In the genomic region with DNA sequence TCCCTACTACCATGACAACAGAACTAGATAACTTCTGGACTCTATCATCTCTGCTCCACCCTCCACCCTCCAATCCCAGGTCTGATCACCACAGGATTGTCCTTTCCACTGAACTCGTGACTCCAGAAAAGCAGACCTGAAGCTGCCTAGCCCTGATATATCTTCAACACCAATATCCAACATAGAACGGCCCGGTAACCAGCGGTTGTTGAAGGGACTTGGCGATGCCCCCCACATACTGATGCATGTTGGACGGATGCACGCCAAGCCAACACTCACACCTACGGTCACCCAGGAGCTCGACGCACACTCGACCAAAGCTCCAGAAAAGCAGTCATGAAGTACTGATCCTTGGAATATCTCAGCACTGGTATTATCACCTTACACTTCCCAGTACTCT, we compare ENCODE assay signal across 18 mouse cellular contexts. TPM values are rescaled to one million over a fixed set of nuclear protein-coding genes. Genes with fewer than 3 reads are reported as not detected.
DNase-seq lines count a peak whose midpoint lies in the region; ATAC-seq and TF ChIP-seq lines count a peak whose summit lies in the region.
"Had no signal": no experiment of that assay in that cellular context is flagged by ENCODE, and none has a peak within 500 bp of the region (broad histone marks: within the 10 kb centered on the region; RNA-seq: fewer than 3 reads in every experiment).

No protein-coding gene starts in this region.

- no peaks in the 10 kb centered on the region; the same call in 1 of the 2 replicates for H3K9me3 ChIP-seq in midbrain, embryonic 11.5 days (ENCODE audit: control insufficient read depth, low read length)
- H3K9me3 ChIP-seq in midbrain, embryonic 16.5 days (replicated peaks; ENCODE audit: control insufficient read depth, low read length, poor library complexity, severe bottlenecking): no peaks in the 10 kb centered on the region
- H3K9me3 ChIP-seq in liver, embryonic 14.5 days (ENCODE audit: control insufficient read depth, low read length): no peaks in the 10 kb centered on the region
- H3K9me3 ChIP-seq: embryonic facial prominence, embryonic 15.5 days; forebrain, embryonic 15.5 days; hindbrain, embryonic 15.5 days had no signal

- TF ChIP-seq POLR2A in bone marrow, adult 2 months (IDR thresholded peaks at IDR 0.05; ENCODE audit: borderline replicate concordance, control insufficient read depth, low read depth, low read length): no peak
- TF ChIP-seq POLR2A in small intestine, adult 2 months (IDR thresholded peaks at IDR 0.05; ENCODE audit: low read depth, low read length): no peak

- H3K27ac ChIP-seq in midbrain, embryonic 11.5 days (ENCODE audit: low read depth, low read length): no peak overlapping the region
- H3K27ac ChIP-seq in midbrain, embryonic 16.5 days (ENCODE audit: low read length): no peak overlapping the region
- no peak overlapping the region for H3K27ac ChIP-seq in bone marrow, adult 2 months (ENCODE audit: control insufficient read depth, insufficient read depth, low read depth, low read length, poor library complexity)
- H3K27ac ChIP-seq in liver, embryonic 14.5 days: no peak overlapping the region
- H3K27ac ChIP-seq in small intestine, adult 2 months (ENCODE audit: insufficient read depth, low read depth, low read length): no peak overlapping the region
- H3K27ac ChIP-seq: embryonic facial prominence, embryonic 15.5 days; forebrain, embryonic 15.5 days; heart, embryonic 13.5 days; hindbrain, embryonic 15.5 days had no signal

- WGBS in midbrain, embryonic 11.5 days: 90% methylated on average over 11 of the region's 11 CpGs
- WGBS in midbrain, embryonic 16.5 days: 89% methylated on average over 11 of the region's 11 CpGs
- 66% methylated on average over 11 of the region's 11 CpGs for WGBS in bone marrow, adult 2 months
- WGBS in liver, embryonic 14.5 days (ENCODE audit: insufficient replicate concordance): 73% methylated on average over 11 of the region's 11 CpGs
- 82% methylated on average over 11 of the region's 11 CpGs for WGBS in small intestine, adult 2 months

- TF ChIP-seq EP300 in liver, embryonic 14.5 days (IDR thresholded peaks at IDR 0.05; ENCODE audit: low read depth): no peak

- H3K36me3 ChIP-seq in midbrain, embryonic 11.5 days (ENCODE audit: control insufficient read depth, insufficient read depth, low read length): no peaks in the 10 kb centered on the region
- no peaks in the 10 kb centered on the region for H3K36me3 ChIP-seq in midbrain, embryonic 16.5 days (ENCODE audit: control insufficient read depth, insufficient read depth, low read length)
- no peaks in the 10 kb centered on the region for H3K36me3 ChIP-seq in liver, embryonic 14.5 days (replicated peaks; ENCODE audit: control insufficient read depth, insufficient read depth, low read depth)
- no peaks in the 10 kb centered on the region for H3K36me3 ChIP-seq in small intestine, adult 2 months (ENCODE audit: control insufficient read depth, insufficient read depth, low read length)
- H3K36me3 ChIP-seq: embryonic facial prominence, embryonic 15.5 days; forebrain, embryonic 15.5 days; heart, embryonic 13.5 days; hindbrain, embryonic 15.5 days had no signal

- no peak overlapping the region for H3K4me3 ChIP-seq in midbrain, embryonic 11.5 days (ENCODE audit: low read depth, low read length)
- no peak overlapping the region for H3K4me3 ChIP-seq in midbrain, embryonic 16.5 days (ENCODE audit: low read depth, low read length)
- H3K4me3 ChIP-seq in bone marrow, adult 2 months (replicated peaks; ENCODE audit: control insufficient read depth, low read depth, low read length): peak overlapping the region; percentile 82
- no peak overlapping the region for H3K4me3 ChIP-seq in liver, embryonic 14.5 days (ENCODE audit: insufficient read depth in 1 of 2, low read depth in 2 of 2, low read length in 2 of 2)
- peak overlapping the region; percentile 32 for H3K4me3 ChIP-seq in small intestine, adult 2 months (ENCODE audit: low read depth, low read length)
- H3K4me3 ChIP-seq: embryonic facial prominence, embryonic 15.5 days; forebrain, embryonic 15.5 days; heart, embryonic 13.5 days; hindbrain, embryonic 15.5 days had no signal

- peaks cover 11% of the 10 kb centered on the region for H3K4me1 ChIP-seq in midbrain, embryonic 11.5 days (ENCODE audit: control insufficient read depth, insufficient read depth, low read length)
- H3K4me1 ChIP-seq in midbrain, embryonic 16.5 days (ENCODE audit: control insufficient read depth, insufficient read depth, low read length): peaks cover 19% of the 10 kb centered on the region
- peaks cover 6% of the 10 kb centered on the region for H3K4me1 ChIP-seq in bone marrow, adult 2 months (ENCODE audit: control insufficient read depth, insufficient read depth, low read length)
- peaks cover 0 to 2% of the 10 kb centered on the region in 2 experiments; a peak in 1 of 4 replicates for H3K4me1 ChIP-seq in liver, embryonic 14.5 days (replicated peaks; ENCODE audit: control insufficient read depth in 2 of 2, insufficient read depth in 2 of 2, low read length in 1 of 2)
- H3K4me1 ChIP-seq in small intestine, adult 2 months (ENCODE audit: control insufficient read depth, insufficient read depth, insufficient read length, low read length): no peaks in the 10 kb centered on the region

- TF ChIP-seq CTCF in bone marrow, adult 2 months (IDR thresholded peaks at IDR 0.05; ENCODE audit: control insufficient read depth, insufficient read depth, low read length): no peak
- TF ChIP-seq CTCF in liver, embryonic 14.5 days (IDR thresholded peaks at IDR 0.05; ENCODE audit: low read depth): no peak
- no peak for TF ChIP-seq CTCF in small intestine, adult 2 months (IDR thresholded peaks at IDR 0.05; ENCODE audit: extremely low read depth, insufficient read length, insufficient replicate concordance, low read depth, low read length)

- no peak overlapping the region for H3K9ac ChIP-seq in midbrain, embryonic 11.5 days (ENCODE audit: low read length)
- no peak overlapping the region for H3K9ac ChIP-seq in midbrain, embryonic 16.5 days (ENCODE audit: low read depth, low read length)
- no peak overlapping the region for H3K9ac ChIP-seq in liver, embryonic 14.5 days (replicated peaks)
- H3K9ac ChIP-seq: embryonic facial prominence, embryonic 15.5 days; forebrain, embryonic 15.5 days; hindbrain, embryonic 15.5 days had no signal

- peak; percentile 4 for DNase-seq in midbrain, embryonic 11.5 days (ENCODE audit: low spot score, missing footprints)
- DNase-seq in liver, embryonic 14.5 days (ENCODE audit: low read depth in 3 of 3, low spot score in 3 of 3): no peak
- DNase-seq in ovary, postnatal 10 days (ENCODE audit: low spot score): no peak
- DNase-seq: adrenal gland, postnatal 36 days; cerebellum, adult 2 months; cerebellum, postnatal 14 days; embryo, embryonic 11 days; gastrocnemius, postnatal 36 days; heart, adult 11 months; heart, postnatal 36 days had no signal

- no peak overlapping the region for H3K4me2 ChIP-seq in midbrain, embryonic 11.5 days
- H3K4me2 ChIP-seq in midbrain, embryonic 16.5 days (ENCODE audit: low read length): no peak overlapping the region
- H3K4me2 ChIP-seq in liver, embryonic 14.5 days (ENCODE audit: low read depth): peak overlapping the region; percentile 18; the same call in 1 of the 2 replicates
- H3K4me2 ChIP-seq: embryonic facial prominence, embryonic 15.5 days; forebrain, embryonic 15.5 days; heart, embryonic 13.5 days; hindbrain, embryonic 15.5 days had no signal

- ATAC-seq in midbrain, embryonic 11.5 days (ENCODE audit: low FRiP score): no peak
- ATAC-seq in midbrain, embryonic 16.5 days: no peak
- no peak for ATAC-seq in liver, embryonic 14.5 days (ENCODE audit: insufficient read depth)
- no peak for ATAC-seq in erythroblast, adult 5-6 weeks (replicated peaks; ENCODE audit: low FRiP score, poor library complexity, severe bottlenecking)
- ATAC-seq: forebrain, embryonic 15.5 days had no signal

- peaks cover 30% of the 10 kb centered on the region for H3K27me3 ChIP-seq in midbrain, embryonic 11.5 days (ENCODE audit: control insufficient read depth, insufficient read depth, low read length)
- H3K27me3 ChIP-seq in midbrain, embryonic 16.5 days (ENCODE audit: control insufficient read depth, insufficient read depth, low read depth, low read length): no peaks in the 10 kb centered on the region; the same call in 1 of the 2 replicates
- H3K27me3 ChIP-seq in liver, embryonic 14.5 days (ENCODE audit: control insufficient read depth, insufficient read depth, low read length): peaks cover 26% of the 10 kb centered on the region
- peaks cover 16% of the 10 kb centered on the region; the same call in 1 of the 2 replicates for H3K27me3 ChIP-seq in small intestine, adult 2 months (ENCODE audit: control insufficient read depth, insufficient read depth, low read length)

RNA-seq across cellular contexts. Expression of a gene that starts 48.3 kb away (rescaled TPM):
- polyA plus RNA-seq in midbrain, embryonic 11.5 days (2014; fragmentation: Nextera tagmentation; extraction: Ambion mirVana): 26.6 and 31.3 TPM in 2 replicates
- polyA plus RNA-seq in midbrain, embryonic 16.5 days (2015; fragmentation: Nextera tagmentation; extraction: Ambion mirVana): 42.9 and 56.4 TPM in 2 replicates
- polyA plus RNA-seq in bone marrow, adult 2 months (2011; ENCODE audit: insufficient read depth, insufficient read length, low replicate concordance, missing spikeins): 7.8 and 16.8 TPM in 2 replicates
- 0.73 and 0.74 TPM in 2 replicates for polyA plus RNA-seq in liver, embryonic 14.5 days (2012; rRNA removed)
- 0.94 and 1.5 TPM in 2 replicates for polyA plus RNA-seq in liver, embryonic 14.5 days (2014; fragmentation: Nextera tagmentation; extraction: Ambion mirVana)
- 2.9 and 6.9 TPM in 2 replicates for polyA plus RNA-seq in small intestine, adult 2 months (2012; rRNA removed)
- 3.1 and 4.8 TPM in 2 replicates for total RNA-seq in erythroblast, adult 5-6 weeks (2015; ENCODE audit: low replicate concordance)
- 0.56 and 1.2 TPM in 2 replicates for total RNA-seq in erythroblast, adult 5-6 weeks (2017; ENCODE audit: low replicate concordance)

RNA-seq across cellular contexts. Expression of a gene that starts 58.9 kb away (rescaled TPM):
- 20.3 and 22.9 TPM in 2 replicates for polyA plus RNA-seq in midbrain, embryonic 11.5 days (2014; fragmentation: Nextera tagmentation; extraction: Ambion mirVana)
- 33.7 and 34.2 TPM in 2 replicates for polyA plus RNA-seq in midbrain, embryonic 16.5 days (2015; fragmentation: Nextera tagmentation; extraction: Ambion mirVana)
- 8.1 and 11.3 TPM in 2 replicates for polyA plus RNA-seq in bone marrow, adult 2 months (2011; ENCODE audit: insufficient read depth, insufficient read length, low replicate concordance, missing spikeins)
- 6.3 and 6.9 TPM in 2 replicates for polyA plus RNA-seq in liver, embryonic 14.5 days (2012; rRNA removed)
- polyA plus RNA-seq in liver, embryonic 14.5 days (2014; fragmentation: Nextera tagmentation; extraction: Ambion mirVana): 6.6 and 7.3 TPM in 2 replicates
- polyA plus RNA-seq in small intestine, adult 2 months (2012; rRNA removed): 17.4 and 37.9 TPM in 2 replicates
- total RNA-seq in erythroblast, adult 5-6 weeks (2015; ENCODE audit: low replicate concordance): 1.9 and 2.7 TPM in 2 replicates
- 2.0 and 2.1 TPM in 2 replicates for total RNA-seq in erythroblast, adult 5-6 weeks (2017; ENCODE audit: low replicate concordance)

RNA-seq across cellular contexts. Expression of a gene that starts 59.1 kb away (rescaled TPM):
- 8.7 and 9.3 TPM in 2 replicates for polyA plus RNA-seq in midbrain, embryonic 11.5 days (2014; fragmentation: Nextera tagmentation; extraction: Ambion mirVana)
- 14.2 and 15.5 TPM in 2 replicates for polyA plus RNA-seq in midbrain, embryonic 16.5 days (2015; fragmentation: Nextera tagmentation; extraction: Ambion mirVana)
- 7.3 and 9.7 TPM in 2 replicates for polyA plus RNA-seq in bone marrow, adult 2 months (2011; ENCODE audit: insufficient read depth, insufficient read length, low replicate concordance, missing spikeins)
- 4.9 and 6.1 TPM in 2 replicates for polyA plus RNA-seq in liver, embryonic 14.5 days (2012; rRNA removed)
- 0.37 and 0.54 TPM in 2 replicates for polyA plus RNA-seq in liver, embryonic 14.5 days (2014; fragmentation: Nextera tagmentation; extraction: Ambion mirVana)
- polyA plus RNA-seq in small intestine, adult 2 months (2012; rRNA removed): 11.2 and 17.7 TPM in 2 replicates
- 4.0 and 8.1 TPM in 2 replicates for total RNA-seq in erythroblast, adult 5-6 weeks (2015; ENCODE audit: low replicate concordance)
- 6.6 and 14.4 TPM in 2 replicates for total RNA-seq in erythroblast, adult 5-6 weeks (2017; ENCODE audit: low replicate concordance)

Comparison
In these comparisons a context has a peak if more than half of its experiments do, and no peak if none do; other contexts are left out.
1. H3K4me3 ChIP-seq: peak in bone marrow, adult 2 months (single experiment) and small intestine, adult 2 months (single experiment); none in midbrain, embryonic 11.5 days (single experiment), midbrain, embryonic 16.5 days (single experiment) and liver, embryonic 14.5 days (0 of 2).